Mouse (Mus musculus) left cerebral cortex, postnatal 36 days (tissue): ENCODE data around the gene Mxi1. TPM values are rescaled to one million over a fixed set of nuclear protein-coding genes. Genes with fewer than 3 reads are reported as not detected.

Experiments used
- DNase-seq, 2 experiments: peaks; one replicate each; pipeline ENCODE4 v3.0.0; 2021 to 2022; ENCODE audit warnings: low spot score in 2 of 2, mixed read lengths in 1 of 2
- intact Hi-C: fragments of 180-260 bp; cut with DNase I; formaldehyde crosslinking; loops from one replicate; pipeline ENCODE4 v1.15.1; 2025
- total RNA-seq, 2 experiments: library from RNA; stranded (reverse); gene quantifications; 2 replicates each; pipeline ENCODE4 v1.2.3; 2021

Gene Mxi1
- 10 to 100 TPM; 91.9 to 94.5 TPM for total RNA-seq

DNA sequence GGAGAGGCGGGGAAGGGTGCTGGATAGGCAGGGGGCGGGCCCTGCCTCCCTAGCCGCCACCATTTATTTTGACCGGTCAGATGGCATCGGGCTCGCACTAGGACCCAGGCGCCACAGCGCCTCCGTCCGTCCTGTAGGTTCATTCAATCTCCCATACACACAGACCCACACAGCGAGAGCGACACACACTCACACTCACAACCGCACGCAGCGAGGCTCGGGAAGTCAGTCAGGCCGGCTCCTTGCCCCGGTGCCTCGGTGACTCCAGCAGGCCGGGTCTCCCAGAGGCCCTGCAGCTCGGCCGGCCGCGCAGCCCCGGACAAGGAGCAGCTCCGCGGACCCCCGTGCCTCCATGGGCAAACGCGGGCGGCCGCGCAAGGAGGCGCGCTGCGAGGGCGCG is at the start of gene Mxi1:
Gene Mxi1 (plus strand): TSS at position 171 of the 400 bp plus-strand sequence.
- DNase-seq = peak; percentile 84 to 88
- intact Hi-C loops = loop anchor here (2.0 to 5.0 kb wide), 3 partner anchors 57 to 168 kb away; partner anchors contain the start of gene Add3

DNA sequence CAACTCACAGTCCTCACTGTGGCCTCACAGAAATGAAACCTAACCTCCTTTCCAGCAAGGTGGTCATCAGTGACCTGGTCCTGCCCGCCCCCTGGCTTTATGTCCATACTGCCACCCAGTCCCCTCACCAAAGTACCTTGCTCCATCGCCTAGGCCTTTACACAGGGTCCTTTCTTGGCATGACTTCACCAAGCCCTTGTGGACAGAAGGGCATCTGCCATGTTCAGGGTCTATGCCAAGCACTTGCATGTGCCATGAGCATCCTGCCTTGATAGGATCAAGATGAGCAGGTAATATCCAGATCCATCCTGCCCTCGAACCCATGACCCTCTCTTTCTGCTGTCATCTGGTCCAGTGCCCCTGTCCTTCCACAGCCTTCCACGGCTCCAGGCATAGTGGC is 49.5 kb upstream of the Mxi1 start:
- DNase-seq = no peak
- intact Hi-C loops = no loop called here

DNA sequence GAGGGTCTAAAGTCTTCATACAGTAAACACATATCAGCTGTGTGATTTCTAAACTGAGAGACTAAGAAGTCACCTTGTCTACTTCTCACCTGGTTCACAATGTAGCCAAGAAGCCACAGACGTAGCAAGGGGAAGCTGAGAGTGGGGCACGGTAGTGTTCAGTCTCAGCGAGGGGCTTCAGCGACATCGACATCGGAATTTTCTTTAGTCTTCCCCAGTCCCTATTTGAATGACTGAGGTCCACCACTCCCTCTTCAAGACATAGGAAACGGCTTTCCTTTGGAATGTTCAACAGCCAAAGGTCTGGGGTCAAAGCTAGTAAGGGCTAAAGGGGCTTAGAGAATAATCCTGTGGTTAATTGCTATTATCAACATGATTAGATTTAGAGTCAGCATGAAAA is 48.3 kb upstream of the Mxi1 start:
- intact Hi-C loops = no loop called here

DNA sequence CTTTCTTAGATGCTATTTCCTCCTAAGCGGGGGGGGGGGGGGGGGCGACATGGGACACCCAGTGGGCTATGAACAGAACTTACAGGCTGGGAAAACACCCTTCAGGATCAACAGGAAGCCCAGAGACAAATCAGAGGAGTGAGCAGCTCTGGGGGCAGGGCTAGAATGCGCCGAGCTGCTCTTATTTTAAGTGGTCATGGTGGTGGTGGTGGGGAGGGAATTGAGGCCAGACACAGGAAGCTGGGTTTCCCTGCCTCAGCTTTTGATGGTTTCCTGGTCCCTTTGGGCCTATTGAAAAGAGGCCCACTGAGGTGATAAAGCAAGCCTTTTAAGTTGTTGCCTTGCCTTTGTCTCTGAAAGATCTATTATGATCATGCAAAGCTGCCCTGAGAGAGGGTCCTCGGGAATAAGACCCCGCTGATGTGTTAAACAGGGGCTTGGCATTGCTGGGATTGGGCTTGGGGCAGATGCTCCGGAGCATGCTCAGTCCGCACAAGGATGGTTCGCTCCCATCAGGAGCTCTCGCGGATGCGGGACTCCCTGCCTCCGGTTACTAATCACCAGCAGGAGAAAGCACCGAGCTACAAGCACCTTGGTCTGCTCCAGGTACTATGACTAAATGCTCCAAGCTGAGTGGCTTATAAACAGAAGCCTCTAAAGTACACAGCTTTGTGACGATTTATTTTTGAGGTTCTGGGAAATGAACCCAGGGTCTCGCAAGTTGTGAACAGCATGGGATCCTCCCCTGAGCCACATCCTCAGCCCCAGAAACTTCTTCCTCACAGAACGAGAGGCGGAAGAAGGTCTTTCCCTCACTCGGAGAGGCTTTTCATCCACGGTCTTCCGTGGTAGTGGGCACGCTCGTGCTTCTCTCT is 46.2 kb upstream of the Mxi1 start:
- intact Hi-C loops = no loop called here
- DNase-seq = no peak

More for the DNA sequence above, 48.3 kb upstream of the Mxi1 start:
- DNase-seq = no peak

DNA sequence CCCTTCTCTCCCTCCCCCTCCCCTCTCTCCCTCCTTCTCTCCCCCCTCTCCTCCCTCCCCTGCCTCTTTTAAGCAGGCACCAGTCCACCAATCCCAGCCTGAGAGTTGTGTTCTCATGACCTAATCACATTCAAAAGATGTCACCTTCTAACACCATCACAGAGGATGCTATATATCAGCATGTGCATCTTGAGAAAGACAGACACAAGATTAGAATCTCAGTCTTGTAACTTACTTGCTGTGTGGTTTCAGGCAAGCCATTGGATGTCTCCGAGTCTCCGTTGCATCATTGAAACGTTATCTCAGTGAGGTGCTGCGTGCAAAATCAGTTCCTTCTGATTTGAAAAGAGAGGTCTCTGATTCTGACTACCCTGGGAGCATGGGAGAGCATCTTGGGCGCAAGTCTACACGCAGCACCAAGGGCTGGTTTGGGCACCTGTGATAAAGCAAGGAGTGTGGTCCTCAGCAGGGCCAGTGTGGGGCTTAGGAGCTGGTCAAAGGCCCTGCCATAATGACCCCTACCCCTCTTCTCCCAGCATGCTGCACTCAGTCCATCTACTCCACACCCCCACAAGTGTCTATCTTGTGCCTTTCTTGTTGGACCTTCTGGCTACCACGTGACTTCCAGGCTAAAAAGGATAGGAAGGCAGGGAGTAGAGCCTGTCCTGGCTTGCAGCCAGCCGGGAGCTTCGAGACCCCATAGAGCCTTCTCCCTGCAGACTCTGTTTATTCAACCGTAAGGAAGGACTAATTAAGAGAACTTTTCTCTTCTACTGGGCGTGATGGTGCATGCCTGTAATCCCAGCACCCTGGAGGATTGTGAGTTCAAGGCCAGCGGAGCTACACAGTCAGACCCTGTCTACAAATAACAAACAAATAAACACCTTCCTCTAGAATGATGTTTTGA is 45.2 kb upstream of the Mxi1 start:
- no peak for DNase-seq
- intact Hi-C loops = no loop called here

DNA sequence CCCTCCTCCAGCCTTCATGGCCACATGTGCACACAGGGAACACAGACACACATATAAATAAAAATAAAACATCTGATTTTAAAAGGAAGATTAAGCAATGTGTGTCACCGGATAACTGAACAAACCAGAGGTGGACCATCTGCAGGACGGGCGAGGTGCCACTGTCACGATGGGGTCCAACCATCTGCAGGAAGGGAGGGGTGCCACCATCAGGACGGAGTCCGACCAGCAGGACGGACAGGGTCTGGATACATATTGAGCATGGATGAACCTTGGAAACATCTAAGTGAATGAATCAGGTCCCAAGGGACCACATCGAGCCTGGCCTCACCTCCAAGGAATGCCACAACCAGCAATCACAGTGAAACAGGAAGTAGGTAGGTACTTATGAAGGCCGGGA is 43.0 kb upstream of the Mxi1 start:
- no peak for DNase-seq
- intact Hi-C loops = no loop called here

DNA sequence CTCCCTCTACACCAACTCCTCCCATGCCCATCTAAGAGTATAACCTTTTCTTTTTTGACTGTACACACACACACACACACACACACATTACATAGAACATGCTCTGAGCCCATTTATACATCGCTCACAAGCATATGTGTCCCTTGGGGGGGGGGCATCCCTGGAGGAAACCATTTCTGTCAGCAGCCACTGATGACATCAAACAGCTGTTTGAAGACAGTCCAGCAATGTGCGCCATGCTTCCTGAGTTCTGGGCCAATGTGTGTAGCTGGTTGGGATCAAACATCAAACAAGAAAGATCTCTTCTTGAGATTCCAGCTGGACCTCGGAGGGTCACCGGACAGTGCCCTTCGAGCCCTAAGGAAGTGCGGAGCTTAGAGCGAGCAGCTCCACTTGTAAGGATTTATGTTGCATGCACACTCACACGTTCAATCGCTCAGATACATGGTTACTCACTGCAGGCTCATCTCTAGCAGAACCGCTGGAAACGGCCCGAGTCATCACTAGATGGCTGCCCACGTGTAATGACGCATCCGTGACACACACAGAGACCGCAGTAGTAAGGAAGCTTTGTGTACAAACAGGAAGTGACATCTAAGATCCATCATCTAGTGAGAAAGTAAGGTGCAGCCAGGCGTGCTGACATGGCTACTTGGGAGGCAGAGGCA is 37.1 kb upstream of the Mxi1 start:
- intact Hi-C loops = no loop called here
- no peak for DNase-seq

DNA sequence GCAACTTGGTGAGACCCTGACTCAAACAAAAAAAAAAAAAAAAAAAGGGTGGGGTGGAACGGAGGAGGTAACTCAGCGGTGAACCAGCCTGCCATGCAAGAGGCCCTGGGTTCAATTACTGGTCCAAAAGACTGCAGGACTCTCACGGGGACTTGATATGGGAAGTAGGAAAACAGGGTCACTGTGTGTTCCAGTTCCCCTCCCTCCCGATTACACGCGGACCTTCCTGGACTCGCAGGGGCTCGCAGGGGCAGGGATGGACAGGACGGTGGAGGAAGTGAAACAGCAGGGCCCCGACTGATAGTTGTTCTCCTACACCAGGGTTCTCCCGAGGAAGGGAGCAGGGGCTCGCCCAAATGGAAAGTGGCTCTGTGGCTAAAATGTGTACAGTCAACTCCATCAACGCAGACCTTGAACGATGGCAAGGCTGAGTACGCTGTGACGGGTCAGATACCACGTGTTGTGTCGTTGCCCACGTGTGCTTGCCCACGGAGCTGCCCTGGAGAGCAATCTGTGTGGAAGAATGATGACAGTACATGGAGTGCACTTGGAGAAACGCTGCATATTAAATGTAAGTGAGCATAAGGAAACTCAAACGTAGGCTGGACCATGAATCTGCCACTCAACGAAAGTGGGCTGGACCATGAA is 36.4 kb upstream of the Mxi1 start:
- intact Hi-C loops = no loop called here
- DNase-seq = no peak

DNA sequence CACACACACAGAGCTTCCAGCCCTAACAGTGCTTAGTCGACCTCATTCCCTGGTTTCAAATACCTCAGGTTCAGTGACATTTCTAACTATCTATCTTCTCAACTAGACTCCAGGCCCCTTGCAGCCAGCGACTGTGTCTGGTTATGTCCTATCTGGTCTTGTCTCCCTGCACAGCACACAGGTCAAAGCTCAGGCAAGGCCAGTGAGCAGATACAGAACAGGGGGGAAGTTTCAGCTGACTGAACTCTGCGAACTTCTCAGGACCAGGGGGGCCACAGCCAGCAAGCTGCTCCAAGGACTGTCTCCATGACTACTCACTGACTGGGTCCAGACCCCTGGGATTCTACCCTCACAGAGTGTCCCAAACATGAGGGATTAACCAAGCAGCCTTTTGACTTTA is 35.1 kb upstream of the Mxi1 start:
- intact Hi-C loops = no loop called here

DNA sequence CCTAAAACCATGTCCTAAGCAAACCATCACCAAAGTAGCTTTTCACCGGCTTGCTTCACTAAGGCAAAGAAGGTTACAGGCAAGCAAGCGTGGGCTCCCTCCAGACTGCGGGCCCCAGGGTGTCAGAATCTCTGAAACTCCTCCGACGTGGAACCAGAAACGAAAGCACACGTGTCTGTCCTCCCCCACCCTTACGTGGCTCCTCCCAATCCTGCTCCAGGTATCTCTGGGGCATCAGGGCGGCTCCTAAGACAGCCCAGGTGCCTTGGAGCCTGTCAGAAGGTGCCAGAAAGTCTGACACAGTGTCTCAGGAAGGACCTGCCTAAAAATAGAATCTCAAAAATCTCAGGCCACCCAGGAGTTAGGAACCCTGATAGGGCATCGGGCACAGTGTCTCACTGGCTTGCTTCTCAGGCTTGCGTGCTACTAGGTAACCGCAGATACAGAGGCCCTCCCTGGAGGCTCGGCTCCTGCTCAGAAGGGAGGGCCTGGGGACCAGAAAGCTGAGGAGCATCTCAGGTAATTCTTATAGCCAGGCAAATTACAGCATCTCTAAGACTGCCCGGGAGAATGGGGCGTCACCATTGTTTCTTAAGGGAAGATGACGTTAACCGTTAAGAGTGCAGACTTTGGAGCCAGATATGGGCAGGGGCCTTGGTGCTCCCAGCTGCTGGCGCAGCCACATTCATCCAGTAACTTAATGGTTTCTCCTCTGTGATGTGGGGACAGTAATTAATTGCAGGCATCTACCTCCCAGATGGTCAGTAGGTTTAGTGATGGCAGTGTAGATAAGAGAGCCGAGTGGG is 33.2 kb upstream of the Mxi1 start:
- intact Hi-C loops = no loop called here
- DNase-seq = no peak

More for the DNA sequence above, 35.1 kb upstream of the Mxi1 start:
- DNase-seq = no peak

DNA sequence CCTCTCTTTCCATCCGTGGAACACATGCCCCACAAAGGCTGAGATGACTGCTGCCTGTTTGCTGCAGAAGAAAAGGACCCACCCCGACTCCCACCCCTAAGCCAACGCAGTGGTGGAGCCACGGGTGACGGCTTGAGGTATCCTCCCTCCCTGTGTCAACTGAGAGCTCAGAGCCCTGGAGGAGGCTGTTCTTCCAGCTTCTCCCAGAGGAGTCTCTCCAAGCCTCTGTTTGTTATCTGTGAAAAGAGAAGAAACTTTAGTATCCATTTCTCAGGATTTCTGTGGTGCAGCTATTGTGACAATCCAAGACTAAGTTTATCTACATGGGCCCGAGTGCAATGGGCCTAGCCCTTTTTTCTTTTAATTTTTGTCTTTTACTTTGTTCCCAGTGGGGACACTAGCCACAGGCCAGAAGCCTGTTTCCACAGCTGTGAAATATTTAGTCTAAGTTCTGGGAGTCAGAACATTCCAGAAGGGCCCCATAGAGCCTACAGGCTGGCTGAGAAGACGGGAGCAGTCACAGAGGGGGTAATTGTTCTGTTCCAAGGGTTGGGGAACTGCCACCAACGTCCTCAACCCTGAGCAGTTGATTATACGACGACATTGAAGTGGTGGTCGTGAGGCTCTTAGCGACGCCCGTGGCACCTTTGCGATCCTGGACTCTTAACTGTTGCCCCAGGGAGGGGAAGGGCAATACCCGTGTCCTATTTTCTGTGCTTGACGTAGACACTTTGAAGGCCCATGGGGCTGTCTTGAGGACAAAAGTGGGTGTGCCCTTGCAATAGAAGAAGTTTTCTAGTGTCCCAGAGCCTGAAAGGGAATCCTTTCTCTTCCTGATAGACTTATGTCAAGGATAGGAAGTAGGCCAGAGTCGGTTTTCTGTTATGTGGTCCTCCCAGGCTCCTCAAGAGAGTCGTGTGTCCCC is 31.6 kb upstream of the Mxi1 start:
- intact Hi-C loops = no loop called here
- DNase-seq = no peak

DNA sequence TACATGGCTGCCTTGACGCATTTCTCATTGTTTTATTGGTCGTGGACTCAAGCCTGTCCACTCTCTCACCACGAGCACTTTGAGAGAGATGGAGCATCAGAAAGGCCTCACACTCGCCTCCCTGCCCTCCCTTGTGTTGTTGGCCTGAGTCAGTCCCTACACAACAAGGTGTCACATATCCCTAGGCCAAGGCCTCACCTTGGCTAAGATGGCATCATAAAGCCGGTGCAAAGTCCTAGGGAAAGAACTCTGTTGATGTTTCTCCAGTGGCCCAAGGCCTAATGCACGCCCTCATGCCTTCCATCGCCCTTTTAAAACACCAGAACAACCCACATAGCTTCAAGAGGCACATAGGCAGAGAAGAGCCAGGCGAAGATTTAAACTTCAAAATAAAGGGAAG is 30.1 kb upstream of the Mxi1 start:
- no peak for DNase-seq
- intact Hi-C loops = no loop called here

DNA sequence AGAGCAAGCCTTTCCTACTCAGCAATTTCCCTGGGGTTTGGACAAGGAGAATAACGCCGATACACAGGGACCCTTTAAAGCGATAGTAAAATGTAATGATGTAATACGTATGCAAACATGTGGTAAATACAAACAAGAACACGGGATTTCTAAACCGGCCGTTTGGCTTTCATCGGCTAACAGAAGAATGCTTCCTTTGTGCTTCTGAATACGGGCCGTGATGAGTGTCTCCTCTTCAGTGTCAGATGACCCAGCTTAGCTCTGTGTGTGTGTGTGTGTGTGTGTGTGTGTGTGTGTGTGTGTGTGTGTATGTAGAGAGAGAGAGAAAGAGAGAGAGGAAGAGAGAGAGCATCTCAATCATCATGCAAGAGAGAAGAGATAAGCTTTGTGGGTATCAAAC is 27.7 kb upstream of the Mxi1 start:
- no peak for DNase-seq
- intact Hi-C loops = no loop called here

DNA sequence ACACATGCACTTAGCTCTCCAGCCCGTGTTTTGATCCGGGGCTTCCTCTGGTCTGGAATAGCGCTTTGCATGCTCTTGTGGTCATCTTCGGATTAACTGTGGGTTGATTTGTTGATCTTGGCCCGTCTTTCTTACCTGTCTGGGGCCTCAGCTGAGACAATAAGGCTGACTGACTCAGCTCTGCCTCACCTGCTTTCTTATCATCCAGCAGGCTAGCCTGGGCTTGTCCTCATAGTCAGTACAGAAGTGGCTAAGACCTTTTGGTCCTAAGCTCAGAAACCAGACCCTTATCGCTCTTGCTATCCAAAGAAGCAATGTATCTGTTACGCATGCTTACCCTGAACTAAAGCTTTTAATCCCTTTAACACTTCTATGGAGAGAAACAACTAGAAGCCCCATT is 26.6 kb upstream of the Mxi1 start:
- intact Hi-C loops = no loop called here

DNA sequence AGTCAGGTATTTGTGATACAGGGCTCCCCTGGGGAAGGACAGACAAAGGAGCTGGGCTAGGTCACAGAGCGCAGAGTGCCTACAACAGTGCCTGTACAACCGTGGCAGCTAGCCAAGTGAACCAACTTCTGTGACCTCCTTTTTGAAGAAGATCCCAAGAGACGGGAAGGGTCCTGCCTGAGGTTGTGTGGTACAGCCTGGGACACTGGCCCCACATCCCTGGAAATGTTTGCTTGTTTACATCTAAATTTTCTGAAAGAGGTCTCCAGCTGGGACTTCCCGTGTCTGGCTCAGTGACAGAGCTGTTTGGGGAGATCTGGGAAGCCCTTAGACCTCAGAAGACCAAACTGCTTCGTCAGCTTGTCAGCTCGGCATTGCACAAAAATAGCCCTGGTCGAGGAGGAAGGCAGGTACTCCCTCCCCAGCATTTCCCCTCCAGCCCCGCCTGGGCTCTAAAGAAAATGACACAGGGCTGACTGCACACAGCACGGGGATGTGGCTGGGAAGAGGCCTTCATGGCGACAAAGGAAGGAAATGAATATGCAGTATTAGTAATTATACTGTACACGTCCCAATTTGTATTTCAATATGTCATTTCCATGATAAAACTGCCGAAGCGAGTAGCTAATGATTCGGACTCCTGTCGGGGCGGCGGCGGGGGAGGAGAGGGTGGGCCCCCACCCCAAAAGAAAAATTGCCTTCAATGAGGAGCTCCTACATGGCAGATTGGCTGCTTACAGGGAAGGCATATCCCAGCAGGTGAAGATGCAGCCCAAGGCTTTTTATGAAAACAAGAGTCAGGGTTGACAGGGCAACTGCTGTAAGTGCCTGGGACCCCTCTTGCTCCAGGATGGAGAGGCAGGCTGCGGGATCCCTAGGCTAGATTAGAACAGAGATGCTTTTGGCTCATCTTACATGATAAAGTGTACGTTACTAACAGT is 25.8 kb upstream of the Mxi1 start:
- intact Hi-C loops = no loop called here
- DNase-seq = no peak

More for the DNA sequence above, 26.6 kb upstream of the Mxi1 start:
- no peak for DNase-seq

DNA sequence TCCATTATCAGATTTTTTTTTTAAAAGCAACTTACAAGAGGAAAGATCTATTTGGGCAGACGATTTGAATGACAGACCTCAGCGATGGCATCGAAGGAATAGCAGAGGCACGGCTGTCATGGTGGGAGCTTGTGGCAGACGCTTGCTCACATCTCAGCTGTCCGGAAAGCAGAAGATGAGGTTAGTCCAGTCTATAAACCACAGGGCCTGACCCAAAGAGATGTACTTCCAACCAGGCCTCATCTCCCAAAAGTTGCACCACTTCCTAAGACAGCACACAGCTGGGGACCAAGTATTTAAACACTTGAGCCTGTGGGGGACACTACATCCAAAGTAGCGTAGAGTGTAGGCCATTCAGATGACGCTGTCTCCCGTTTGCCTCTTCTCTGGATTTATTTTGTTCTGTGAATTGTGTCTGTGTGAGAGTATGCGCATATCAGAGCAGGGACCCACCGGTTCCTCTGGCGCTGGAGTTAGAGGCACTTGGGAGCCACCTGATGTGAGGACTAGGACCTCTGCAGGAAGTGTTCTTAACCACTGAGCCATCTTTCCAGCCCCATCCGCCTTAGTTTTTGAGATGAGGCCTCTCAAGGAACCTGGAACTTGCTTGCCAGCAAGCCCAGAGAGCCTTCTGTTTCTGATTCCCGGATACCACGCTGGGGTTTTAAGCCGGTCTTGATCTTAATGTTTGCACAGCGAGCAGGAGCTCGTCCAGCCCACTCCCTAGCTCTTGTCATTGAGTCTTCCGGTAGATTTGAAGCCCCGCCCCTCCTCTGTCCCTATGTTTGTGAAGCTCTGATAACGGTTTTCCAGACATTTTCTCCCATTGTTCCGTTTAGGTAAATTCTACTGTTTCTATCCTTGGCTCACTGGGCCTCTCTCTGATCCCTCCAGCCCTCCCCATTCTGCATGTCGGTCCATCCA is 13.7 kb upstream of the Mxi1 start:
- DNase-seq = no peak
- intact Hi-C loops = no loop called here
